9 mouse cellular contexts compared by ENCODE assay signal in the genomic region with DNA sequence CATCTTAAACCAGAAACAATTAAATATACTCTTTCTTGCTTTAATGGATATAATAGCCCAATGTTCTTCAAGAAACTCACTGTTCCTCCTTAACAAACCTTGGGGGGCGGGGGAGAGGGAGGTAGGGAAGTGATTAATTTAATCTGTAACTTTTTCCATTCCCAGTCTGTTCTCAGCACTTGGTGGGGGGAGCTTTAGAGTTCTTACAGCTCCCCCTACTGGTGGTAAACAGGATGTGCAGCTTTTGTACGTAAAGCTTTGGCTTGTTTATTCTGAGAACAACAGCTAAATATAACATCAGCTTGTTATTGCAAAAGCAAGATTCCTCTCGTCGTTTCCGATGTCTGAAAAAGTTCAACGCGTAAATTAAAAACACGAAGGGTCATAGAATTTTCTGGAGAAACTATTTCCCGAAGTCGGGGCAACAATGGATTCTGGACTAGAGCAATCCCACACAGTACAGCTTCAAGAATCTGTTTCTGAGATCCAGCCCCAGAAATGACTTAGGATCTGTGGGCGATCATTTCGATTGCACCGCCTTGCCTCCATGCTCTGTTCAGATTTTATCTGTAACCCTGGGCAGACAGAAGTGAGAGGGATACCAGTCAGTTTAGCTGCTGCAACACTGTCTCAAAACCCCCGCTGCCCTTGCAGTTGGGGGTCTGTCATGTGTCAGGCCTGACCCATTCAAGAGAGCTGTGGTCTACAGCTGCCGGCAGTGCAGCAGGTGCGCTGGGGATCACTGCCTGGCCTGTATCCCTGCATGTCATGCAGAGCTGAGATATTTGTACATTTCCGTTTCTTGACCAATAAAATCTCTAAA.
DNase-seq lines count a peak whose midpoint lies in the region; ATAC-seq lines count a peak whose summit lies in the region.
"Had no signal": no experiment of that assay in that cellular context is flagged by ENCODE, and none has a peak within 500 bp of the region (broad histone marks: within the 10 kb centered on the region; RNA-seq: fewer than 3 reads in every experiment).

No protein-coding gene starts in this region.

- peak; percentile 38 to 41 for DNase-seq in B cell, adult 2 months
- peak; percentile 86 for DNase-seq in embryonic facial prominence, embryonic 11.5 days (ENCODE audit: low spot score)
- peak; percentile 73 for DNase-seq in kidney, adult 9 months
- peak; percentile 49 for DNase-seq in neural tube, embryonic 11.5 days (ENCODE audit: low spot score)

- peak; percentile 61 for ATAC-seq in activated CD4-positive, CD25-positive, alpha-beta regulatory T cell, adult 4 months
- peak; percentile 52; the same call in 1 of the 2 replicates for ATAC-seq in embryonic facial prominence, embryonic 11.5 days (replicated peaks; ENCODE audit: insufficient number of reproducible peaks, low FRiP score, low TSS enrichment, low read depth)
- ATAC-seq in heart, embryonic 12.5 days (ENCODE audit: insufficient number of reproducible peaks, low FRiP score) = peak; percentile 71; the same call in 1 of the 2 replicates
- no peak for ATAC-seq in limb, embryonic 15.5 days (ENCODE audit: insufficient number of reproducible peaks, low FRiP score, low TSS enrichment, low read depth)
- peak; percentile 64 for ATAC-seq in neural tube, embryonic 11.5 days (ENCODE audit: insufficient read depth, low FRiP score, low TSS enrichment)
- ATAC-seq in inflammation-experienced regulatory T-cells, adult 6 months = no peak

- H3K36me3 ChIP-seq in embryonic facial prominence, embryonic 11.5 days (replicated peaks; ENCODE audit: control insufficient read depth, insufficient read depth, low read depth, low read length) = no peaks in the 10 kb centered on the region
- no peaks in the 10 kb centered on the region for H3K36me3 ChIP-seq in heart, embryonic 12.5 days
- H3K36me3 ChIP-seq in limb, embryonic 15.5 days = no peaks in the 10 kb centered on the region
- no peaks in the 10 kb centered on the region for H3K36me3 ChIP-seq in neural tube, embryonic 11.5 days (ENCODE audit: control insufficient read depth, insufficient read depth, low read length)

- H3K9ac ChIP-seq in embryonic facial prominence, embryonic 11.5 days (replicated peaks; ENCODE audit: low read length) = no peak overlapping the region
- H3K9ac ChIP-seq in heart, embryonic 12.5 days = no peak overlapping the region
- no peak overlapping the region for H3K9ac ChIP-seq in limb, embryonic 15.5 days
- H3K9ac ChIP-seq in neural tube, embryonic 11.5 days (ENCODE audit: low read length) = no peak overlapping the region

- H3K27me3 ChIP-seq in embryonic facial prominence, embryonic 11.5 days (ENCODE audit: control insufficient read depth, insufficient read depth, low read length) = no peaks in the 10 kb centered on the region
- no peaks in the 10 kb centered on the region for H3K27me3 ChIP-seq in heart, embryonic 12.5 days (replicated peaks)
- peaks cover 10% of the 10 kb centered on the region; the same call in 1 of the 2 replicates for H3K27me3 ChIP-seq in limb, embryonic 15.5 days
- H3K27me3 ChIP-seq in neural tube, embryonic 11.5 days (ENCODE audit: control insufficient read depth, insufficient read depth, low read length) = no peaks in the 10 kb centered on the region

- WGBS in embryonic facial prominence, embryonic 11.5 days = 27% methylated on average over 17 of the region's 17 CpGs
- 24% methylated on average over 17 of the region's 17 CpGs for WGBS in heart, embryonic 12.5 days
- WGBS in limb, embryonic 15.5 days = 29% methylated on average over 17 of the region's 17 CpGs
- 24% methylated on average over 17 of the region's 17 CpGs for WGBS in neural tube, embryonic 11.5 days

- no peak overlapping the region for H3K27ac ChIP-seq in embryonic facial prominence, embryonic 11.5 days (replicated peaks; ENCODE audit: low read depth, low read length)
- no peak overlapping the region for H3K27ac ChIP-seq in heart, embryonic 12.5 days (ENCODE audit: poor library complexity, severe bottlenecking)
- no peak overlapping the region for H3K27ac ChIP-seq in limb, embryonic 15.5 days
- no peak overlapping the region for H3K27ac ChIP-seq in neural tube, embryonic 11.5 days (ENCODE audit: low read depth, low read length)

- no peak overlapping the region for H3K4me2 ChIP-seq in embryonic facial prominence, embryonic 11.5 days (ENCODE audit: low read depth, low read length)
- peak overlapping the region; percentile 37; the same call in 1 of the 2 replicates for H3K4me2 ChIP-seq in heart, embryonic 12.5 days
- H3K4me2 ChIP-seq in limb, embryonic 15.5 days = 0 out of 2 replicates have a peak overlapping the region, but pooled peaks have one; percentile 14
- H3K4me2 ChIP-seq in neural tube, embryonic 11.5 days (ENCODE audit: low read depth) = no peak overlapping the region

- no peaks in the 10 kb centered on the region for H3K4me1 ChIP-seq in embryonic facial prominence, embryonic 11.5 days (ENCODE audit: control insufficient read depth, insufficient read depth, low read length)
- no peaks in the 10 kb centered on the region for H3K4me1 ChIP-seq in heart, embryonic 12.5 days (replicated peaks)
- 0 out of 2 replicates have a peak, but pooled peaks cover 2% of the 10 kb centered on the region for H3K4me1 ChIP-seq in limb, embryonic 15.5 days
- H3K4me1 ChIP-seq in neural tube, embryonic 11.5 days (ENCODE audit: control insufficient read depth, insufficient read depth, low read length) = peaks cover 3% of the 10 kb centered on the region; the same call in 1 of the 2 replicates

- H3K4me3 ChIP-seq in embryonic facial prominence, embryonic 11.5 days (ENCODE audit: low read depth, low read length) = no peak overlapping the region
- no peak overlapping the region for H3K4me3 ChIP-seq in heart, embryonic 12.5 days
- no peak overlapping the region for H3K4me3 ChIP-seq in limb, embryonic 15.5 days
- H3K4me3 ChIP-seq in neural tube, embryonic 11.5 days (ENCODE audit: low read depth, low read length) = no peak overlapping the region
- H3K4me3 ChIP-seq: erythroblast, embryonic 14.5 days had no signal

- no peaks in the 10 kb centered on the region for H3K9me3 ChIP-seq in embryonic facial prominence, embryonic 11.5 days (replicated peaks; ENCODE audit: control insufficient read depth, low read length)
- H3K9me3 ChIP-seq in heart, embryonic 12.5 days (replicated peaks) = no peaks in the 10 kb centered on the region
- H3K9me3 ChIP-seq in limb, embryonic 15.5 days = no peaks in the 10 kb centered on the region
- no peaks in the 10 kb centered on the region for H3K9me3 ChIP-seq in neural tube, embryonic 11.5 days (ENCODE audit: control insufficient read depth, low read length)

Comparison
In these comparisons a context has a peak if more than half of its experiments do, and no peak if none do; other contexts are left out.
1. ATAC-seq: peak in activated CD4-positive, CD25-positive, alpha-beta regulatory T cell, adult 4 months (single experiment), embryonic facial prominence, embryonic 11.5 days (single experiment), heart, embryonic 12.5 days (single experiment) and neural tube, embryonic 11.5 days (single experiment); none in limb, embryonic 15.5 days (single experiment) and inflammation-experienced regulatory T-cells, adult 6 months (single experiment).
2. H3K4me2 ChIP-seq: peak in heart, embryonic 12.5 days (single experiment) and limb, embryonic 15.5 days (single experiment); none in embryonic facial prominence, embryonic 11.5 days (single experiment) and neural tube, embryonic 11.5 days (single experiment).
3. Peak in every context shown above with its lines, with median percentiles within 50 percentile points of each other: DNase-seq.